Mouse (Mus musculus) brain, adult 2 months (tissue): ENCODE data around the gene Cfap57.
"Not testable (repeated sequence)": the region's sequence is repeated elsewhere in the genome, so short reads cannot be mapped to it uniquely, and the experiment has no call there.

Experiments used
- DNase-seq: peaks from one replicate; pipeline ENCODE4 v3.0.0; 2011; ENCODE audit warnings: low read depth, low spot score

Cfap57 gene

GRCm38 (mm10) chr4:118518208-118518607, 102.4 kb downstream of the Cfap57 start:
- DNase-seq = no peak

GRCm38 (mm10) chr4:118517497-118518146, 103.0 kb downstream of the Cfap57 start:
- no peak for DNase-seq

GRCm38 (mm10) chr4:118516699-118517496, 103.7 kb downstream of the Cfap57 start:
- DNase-seq = peak; percentile 19

GRCm38 (mm10) chr4:118509050-118509449, 111.5 kb downstream of the Cfap57 start:
- DNase-seq = peak; percentile 29

GRCm38 (mm10) chr4:118507171-118507570, 113.4 kb downstream of the Cfap57 start:
- DNase-seq = not testable (repeated sequence)

- no peak for DNase-seq
These were observed 115.0 kb downstream of the Cfap57 start for GRCm38 (mm10) chr4:118505551-118505950.
